Mouse (Mus musculus) thymus, postnatal 4 days (tissue): ENCODE measurements around the gene Lrp1.

Experiments
- DNase-seq: peaks from one replicate; pipeline ENCODE4 v3.0.0; 2021

The Lrp1 gene

DNA sequence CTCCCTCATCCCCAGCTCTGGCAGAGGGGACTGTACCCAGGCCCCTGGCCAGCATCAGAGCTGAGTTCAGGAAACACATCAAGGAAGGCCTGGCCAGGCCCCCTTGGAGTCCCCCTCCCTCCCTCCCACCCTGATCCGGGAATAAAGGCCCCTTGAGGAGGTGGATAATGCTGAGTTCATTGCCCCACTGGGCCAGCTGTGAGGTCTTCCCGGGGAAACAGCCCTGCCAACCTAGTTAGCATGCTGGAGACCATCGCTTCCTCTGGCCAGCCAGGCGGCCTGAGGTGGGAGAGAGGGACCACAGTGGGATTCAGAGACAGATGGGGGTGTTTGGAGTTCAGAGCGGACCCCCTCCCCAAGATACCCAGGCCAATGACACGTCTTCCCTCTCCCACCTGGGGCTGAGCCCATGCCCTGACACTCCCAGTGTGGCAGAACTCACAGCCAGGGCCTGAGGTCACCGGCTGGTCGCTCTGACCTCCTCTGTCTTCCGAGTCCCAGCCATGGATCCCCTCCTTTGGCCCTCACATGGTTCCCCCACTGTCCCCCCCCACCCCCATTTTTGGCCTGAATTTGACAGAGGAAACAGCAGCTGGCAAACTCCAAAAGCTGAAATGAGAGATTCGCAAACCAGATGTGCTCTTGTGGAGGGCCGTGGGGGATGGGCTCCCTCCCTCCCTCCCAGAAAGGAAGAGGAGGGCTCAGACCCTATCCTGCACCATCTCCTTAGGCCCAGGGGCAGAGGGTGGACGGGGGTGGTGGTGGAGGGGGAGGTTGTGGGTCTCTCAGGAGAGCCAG is 6.5 kb downstream of the Lrp1 start:
- no peak for DNase-seq

DNA sequence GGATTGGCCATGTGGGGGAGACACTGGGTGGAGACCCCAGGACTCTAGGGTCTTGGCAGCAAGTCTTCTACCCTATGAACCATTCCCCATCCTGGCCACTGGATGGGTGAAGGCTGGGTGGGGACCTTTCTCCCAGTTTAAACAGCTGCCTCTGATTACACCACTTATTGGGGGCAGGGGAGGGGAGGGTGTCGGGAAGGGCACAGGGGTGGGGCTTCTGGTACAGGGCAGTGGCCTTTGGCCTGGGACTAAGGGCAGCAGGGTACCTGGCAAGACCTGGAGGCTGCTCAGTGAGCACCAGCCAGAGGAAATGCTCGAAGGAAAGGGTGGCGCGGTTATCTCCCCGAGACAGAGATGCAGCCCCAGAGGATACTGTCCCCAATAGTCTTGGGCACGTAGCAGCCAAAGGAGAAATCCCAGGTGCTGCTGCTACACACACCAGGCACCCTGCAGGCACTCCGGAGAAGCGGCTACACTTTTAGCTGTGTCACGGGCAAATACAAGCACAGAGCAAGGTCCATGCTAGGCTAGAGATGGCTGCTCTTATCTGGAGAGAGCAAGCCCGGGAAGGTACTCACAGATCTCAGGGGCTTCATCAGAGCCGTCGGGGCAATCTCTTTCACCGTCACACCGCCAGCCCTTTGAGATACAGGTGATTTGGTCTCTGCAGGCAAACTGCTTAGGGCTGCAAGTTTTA is 8.7 kb downstream of the Lrp1 start:
- no peak for DNase-seq

DNA sequence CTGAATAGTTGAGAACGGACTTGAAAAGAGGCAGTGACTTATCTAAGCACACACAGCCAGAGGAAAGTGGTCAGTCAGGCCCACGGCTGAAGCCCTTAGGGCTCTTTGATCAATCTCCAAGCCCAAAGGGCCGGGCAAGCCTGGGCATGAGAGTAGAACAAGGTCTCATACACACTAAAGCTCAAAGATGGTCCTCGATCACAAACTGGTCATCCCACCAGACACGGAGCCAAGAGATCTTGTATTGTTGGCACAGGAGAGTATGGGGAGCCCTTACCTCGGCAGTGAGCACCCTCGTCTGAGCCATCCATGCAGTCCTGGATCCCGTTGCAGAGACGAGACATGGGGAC is 10.9 kb downstream of the Lrp1 start:
- DNase-seq: no peak

GRCm38 (mm10) chr10:127609415-127610065 is 11.4 kb downstream of the Lrp1 start:
- DNase-seq: no peak

GRCm38 (mm10) chr10:127607059-127607458 is 13.9 kb downstream of the Lrp1 start:
- no peak for DNase-seq

DNA sequence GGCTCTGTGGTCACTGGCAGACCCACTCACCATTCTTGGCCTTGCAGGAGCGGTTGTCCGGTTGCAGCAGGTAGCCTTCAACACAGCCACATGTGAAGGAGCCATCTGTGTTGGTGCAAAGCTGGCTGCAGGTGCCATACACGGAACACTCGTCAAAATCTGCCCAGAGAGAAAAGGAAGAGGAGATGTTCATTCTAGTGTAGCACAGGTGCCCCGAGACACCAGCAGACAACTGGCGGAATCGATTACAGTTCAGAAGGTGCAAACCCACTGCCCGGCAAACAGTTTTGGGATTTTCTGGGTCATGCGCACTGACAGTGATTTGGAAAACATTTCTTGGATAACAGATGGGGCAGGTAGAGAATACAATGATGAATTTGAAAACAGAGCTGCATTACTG is 15.2 kb downstream of the Lrp1 start:
- DNase-seq: no peak

- no peak for DNase-seq
Observed at GRCm38 (mm10) chr10:127605251-127605547, 15.7 kb downstream of the Lrp1 start.

- no peak for DNase-seq
Observed at GRCm38 (mm10) chr10:127604465-127605250, 16.3 kb downstream of the Lrp1 start.

GRCm38 (mm10) chr10:127603437-127604371 is 17.2 kb downstream of the Lrp1 start:
- DNase-seq: no peak

DNA sequence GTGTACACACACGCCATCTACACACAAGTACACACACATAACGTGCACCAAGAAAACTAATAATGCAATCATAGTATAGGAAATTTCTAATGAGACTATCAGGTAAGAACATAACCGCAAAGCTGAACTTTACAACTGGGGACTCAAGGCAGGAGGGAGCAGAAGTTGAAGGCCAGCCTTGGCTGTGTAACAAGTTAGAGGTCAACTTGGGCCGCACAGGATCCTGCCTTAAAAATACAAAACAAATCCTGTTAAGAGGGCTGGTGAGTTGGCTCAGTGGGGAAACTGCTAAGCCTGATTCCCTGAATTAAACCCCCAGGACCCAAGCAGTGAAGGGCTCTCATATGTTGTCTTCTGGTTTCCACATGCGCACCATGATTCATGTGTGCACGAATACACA is 18.8 kb downstream of the Lrp1 start:
- DNase-seq: no peak

DNA sequence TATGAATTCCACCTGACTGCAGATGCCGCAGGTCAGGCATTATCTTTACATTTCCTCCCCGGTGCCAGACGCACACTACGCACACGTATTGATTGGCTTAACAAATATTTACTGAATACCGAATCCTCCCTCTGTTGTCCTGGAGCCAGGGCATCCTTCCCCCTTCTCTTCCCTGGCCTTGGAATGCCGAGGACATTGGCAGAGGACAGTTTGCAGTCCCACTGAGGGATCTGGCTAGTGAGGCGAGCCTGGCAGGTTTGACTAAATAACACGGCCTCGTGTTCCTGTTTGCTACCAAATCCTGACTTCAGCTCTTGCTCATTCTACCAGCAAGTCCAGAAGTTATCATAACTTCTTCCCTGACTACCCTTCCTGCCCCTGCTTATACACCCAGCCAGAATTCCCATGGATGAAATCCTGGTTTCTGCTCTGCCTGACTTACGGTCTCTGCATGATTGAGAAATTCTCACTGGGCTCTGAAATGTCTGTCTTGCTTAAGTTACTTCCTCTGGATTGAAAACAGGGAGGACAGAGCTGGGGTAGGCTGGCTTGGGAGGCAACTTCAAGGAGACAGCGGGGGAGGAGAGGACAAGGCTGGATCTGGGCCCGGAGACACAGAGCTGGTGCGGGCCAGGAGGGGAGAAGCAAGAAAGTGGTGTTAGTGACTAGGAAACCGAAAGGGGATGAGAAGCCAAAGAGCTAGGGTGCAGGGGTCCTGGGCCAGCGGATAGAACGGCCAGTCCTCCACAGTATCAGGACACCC is 21.0 kb downstream of the Lrp1 start:
- no peak for DNase-seq

- no peak for DNase-seq
Observed at GRCm38 (mm10) chr10:127599252-127599651, 21.7 kb downstream of the Lrp1 start.

- DNase-seq: no peak
Observed at GRCm38 (mm10) chr10:127598607-127599006, 22.3 kb downstream of the Lrp1 start.

DNA sequence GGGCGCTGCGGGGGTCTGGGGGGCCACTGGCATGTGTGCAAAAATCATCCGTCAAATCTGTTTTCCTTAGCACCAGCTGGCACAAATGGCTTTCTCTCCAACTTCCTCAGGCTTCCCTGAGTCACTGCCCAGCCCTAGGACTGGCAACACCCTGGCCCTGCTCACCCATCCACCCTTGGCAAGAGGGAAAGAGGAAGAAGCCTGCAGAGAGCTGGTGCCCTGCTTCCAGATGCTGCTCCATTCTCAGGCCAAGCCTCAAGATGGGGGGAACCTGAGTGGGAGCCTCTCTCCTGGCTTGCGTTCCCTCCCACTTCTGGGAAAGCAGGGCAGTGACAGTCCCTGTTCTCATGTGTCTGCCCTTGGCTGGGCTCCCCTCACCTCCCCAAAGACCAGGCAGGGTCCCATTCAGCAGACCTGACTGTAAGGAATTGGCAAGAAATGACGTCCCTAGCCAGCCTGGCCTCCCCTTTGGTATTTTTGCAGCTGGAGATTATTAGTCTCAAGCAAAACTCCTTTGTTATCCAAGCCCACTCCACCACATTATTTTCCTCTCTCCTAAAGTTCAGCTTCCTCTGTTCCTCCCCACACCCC is 23.5 kb downstream of the Lrp1 start:
- no peak for DNase-seq

GRCm38 (mm10) chr10:127596321-127596941 is 24.5 kb downstream of the Lrp1 start:
- DNase-seq: no peak

DNA sequence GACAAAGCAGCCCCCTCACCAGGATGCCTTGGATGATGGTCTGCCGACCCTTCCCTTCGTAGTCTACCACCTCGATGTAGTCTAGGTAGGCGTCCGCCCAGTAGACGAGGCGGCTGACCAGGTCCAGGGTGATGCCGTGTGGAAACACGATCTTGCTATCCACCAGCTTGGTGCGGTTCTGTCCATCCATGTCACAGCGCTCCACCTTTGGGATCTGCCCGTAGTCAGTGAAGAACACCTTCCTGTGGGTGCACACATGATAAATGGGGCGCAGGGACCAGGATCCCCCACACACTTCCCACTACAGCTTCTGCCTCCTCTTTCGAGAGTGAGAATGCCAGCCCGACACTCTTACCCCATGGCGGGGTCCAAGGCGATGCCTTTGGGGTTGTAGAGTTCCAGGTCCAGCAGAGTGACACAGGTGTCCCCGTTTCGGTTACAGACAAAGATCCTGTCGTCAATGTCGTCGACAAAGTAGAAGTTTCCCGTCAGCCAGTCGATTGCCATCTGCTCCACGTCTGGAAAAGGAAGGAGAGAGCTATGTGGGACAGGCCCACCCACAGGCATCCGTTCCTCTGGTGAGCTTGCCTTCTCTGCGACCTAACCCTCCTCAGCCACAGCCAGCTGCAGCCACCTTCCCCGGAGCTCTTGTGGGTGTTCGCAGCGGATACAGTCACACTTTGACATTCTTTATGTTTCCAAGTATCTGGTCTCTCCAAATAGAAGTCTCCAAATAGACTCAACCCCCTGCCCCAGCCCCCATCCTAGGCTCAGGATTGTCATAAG is 25.8 kb downstream of the Lrp1 start:
- DNase-seq: peak; percentile 46

GRCm38 (mm10) chr10:127594405-127594804 is 26.5 kb downstream of the Lrp1 start:
- DNase-seq: no peak

DNA sequence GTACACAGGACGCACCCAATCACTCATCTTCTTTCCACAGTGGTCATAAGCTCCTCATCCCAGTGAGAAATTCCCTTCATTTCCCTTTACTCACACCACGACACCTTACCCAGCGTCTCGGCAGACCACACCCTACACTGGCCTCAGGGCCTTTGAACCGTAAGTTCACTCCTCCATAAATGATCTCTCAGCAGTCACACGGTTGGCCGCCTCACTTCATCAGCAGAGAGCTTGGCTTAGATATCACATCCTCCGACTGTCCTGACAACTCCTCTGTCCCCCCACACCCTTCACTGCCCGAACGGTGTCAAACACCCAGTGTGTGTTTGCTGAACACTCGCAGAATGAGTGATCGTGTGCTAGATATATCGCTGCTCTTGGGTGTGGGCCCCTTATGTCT is 28.1 kb downstream of the Lrp1 start:
- DNase-seq: no peak

GRCm38 (mm10) chr10:127592423-127592822 is 28.5 kb downstream of the Lrp1 start:
- DNase-seq: no peak

- DNase-seq: no peak
Observed at GRCm38 (mm10) chr10:127591514-127591913, 29.4 kb downstream of the Lrp1 start.
